Mouse (Mus musculus): ENCODE data around the gene Cct4.

The Cct4 gene

DNA sequence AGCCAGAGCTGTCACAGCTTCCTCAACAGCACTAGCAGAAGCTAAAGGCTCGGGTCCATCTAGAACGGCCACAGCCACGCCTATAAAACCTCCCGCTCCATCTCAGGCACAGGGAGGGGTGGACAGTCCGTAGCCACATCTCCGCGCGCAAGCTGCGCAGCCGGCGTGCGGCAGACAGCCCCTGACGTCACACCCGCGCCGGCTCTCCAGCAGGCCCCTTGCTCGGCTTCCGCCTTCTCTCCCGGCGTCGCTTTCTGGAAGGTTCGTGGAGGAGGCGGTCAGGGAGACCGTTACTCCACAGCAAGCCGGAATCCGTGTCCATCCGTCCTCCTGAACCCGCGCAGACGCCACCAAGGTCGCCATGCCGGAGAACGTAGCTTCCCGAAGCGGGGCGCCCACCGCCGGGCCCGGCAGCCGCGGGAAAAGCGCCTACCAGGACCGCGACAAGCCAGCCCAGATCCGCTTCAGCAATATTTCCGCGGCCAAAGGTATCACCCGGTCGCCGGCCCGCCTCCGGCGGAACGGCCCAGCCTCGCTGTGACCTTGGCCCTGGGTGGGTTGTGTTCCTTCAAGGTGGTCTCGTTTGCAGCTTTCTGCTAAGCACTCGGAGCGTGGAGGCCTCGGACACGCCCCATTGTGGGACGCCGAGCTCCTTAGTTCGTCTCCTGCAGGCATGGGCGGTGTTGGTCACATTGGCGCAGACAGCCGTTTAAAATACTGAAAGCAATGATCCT, at the start of gene Cct4:
TSS of gene Cct4 (plus strand) at position 127 of the 734 bp plus-strand sequence.
- peak; percentile 91 to 95 for DNase-seq (ENCODE audit: low spot score in 2 of 2)

DNA sequence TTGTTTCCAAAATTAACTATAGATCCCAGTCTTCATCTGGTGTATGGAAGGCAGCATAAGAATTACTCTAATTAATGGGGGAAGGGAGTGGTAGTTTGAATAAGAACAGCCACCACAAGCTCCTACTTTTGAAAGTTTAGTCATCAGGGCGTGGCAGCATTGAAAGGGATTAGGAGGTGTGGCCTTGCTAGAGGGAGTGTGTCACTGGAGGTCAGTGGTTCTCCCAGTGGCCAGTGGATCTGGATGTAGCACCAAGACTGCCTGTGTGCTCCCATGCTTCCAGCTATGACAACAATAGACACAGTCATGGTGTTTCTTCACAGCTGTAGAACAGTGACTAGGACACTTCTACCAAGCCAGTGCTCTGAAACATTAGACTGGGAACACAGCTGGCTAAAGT, 41.2 kb upstream of the Cct4 start:
- DNase-seq (ENCODE audit: low spot score in 2 of 2): no peak

GRCm38 (mm10) chr11:22950131-22950530, 40.2 kb upstream of the Cct4 start:
- DNase-seq (ENCODE audit: low spot score in 2 of 2): no peak

- no peak for DNase-seq (ENCODE audit: low spot score in 2 of 2)
Measured at GRCm38 (mm10) chr11:22952668-22953067, 37.7 kb upstream of the Cct4 start.

- no peak for DNase-seq (ENCODE audit: low spot score in 2 of 2)
Measured at GRCm38 (mm10) chr11:22956346-22956745, 34.0 kb upstream of the Cct4 start.

DNA sequence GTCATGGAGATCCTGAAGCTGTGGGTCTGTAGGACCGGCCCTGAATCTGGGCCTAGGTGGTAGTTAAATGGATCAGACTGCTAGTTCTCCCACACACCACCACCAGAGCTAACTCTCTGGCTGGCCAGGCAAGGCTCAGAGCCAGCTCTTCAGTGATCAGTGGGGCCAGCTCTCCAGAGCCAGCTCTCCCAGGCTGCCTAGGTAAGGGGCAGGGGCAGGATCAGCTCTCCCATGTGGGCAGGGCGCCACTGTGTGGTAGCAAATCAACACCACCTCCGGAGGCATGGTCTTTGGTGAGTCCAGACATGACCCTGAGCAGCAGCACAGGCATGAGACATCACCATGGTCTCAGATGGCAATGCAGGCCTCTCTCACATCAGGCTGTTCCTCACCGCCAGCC, 33.5 kb upstream of the Cct4 start:
- DNase-seq (ENCODE audit: low spot score in 2 of 2): peak; percentile 64 to 80

- DNase-seq (ENCODE audit: low spot score in 2 of 2): no peak
Measured at GRCm38 (mm10) chr11:22957791-22958374, 32.4 kb upstream of the Cct4 start.

DNA sequence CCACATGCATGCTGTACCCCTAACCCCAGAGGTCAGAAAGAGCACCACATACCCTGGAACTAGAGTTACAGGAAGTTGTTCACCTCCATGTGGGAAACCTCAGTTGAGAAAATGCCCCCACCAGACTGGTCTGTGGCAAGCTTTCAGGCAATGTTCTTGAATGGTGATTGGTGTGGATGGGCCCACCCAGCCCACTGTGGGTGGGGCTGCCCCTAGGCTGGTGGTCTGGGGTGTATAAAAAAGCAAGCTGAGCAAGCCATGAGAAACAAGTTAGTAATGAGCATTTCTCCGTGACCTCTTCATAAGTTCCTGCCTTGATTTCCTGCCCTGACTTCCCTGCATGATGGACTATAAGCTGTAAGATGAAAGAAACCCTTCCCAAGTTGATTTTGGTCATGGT, 28.2 kb upstream of the Cct4 start:
- no peak for DNase-seq (ENCODE audit: low spot score in 2 of 2)

DNA sequence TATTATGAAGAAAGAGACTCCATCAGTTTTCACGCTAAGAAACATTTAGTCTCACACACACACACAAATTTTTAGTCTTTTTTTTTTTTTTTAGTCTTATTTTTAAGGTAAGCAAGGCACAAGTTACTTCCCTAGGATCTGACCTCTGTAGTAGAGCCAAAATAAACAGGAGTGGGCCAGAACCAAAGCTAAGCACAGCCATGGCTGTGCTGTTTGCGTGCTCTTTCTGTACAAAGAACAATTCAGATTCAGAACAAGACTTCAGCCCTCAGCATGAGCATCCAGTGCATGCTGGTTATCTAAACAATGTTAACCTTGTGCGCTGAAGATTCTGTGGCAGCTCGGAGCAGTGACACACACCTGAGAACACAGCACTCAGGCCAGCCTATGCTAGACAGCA, 25.9 kb upstream of the Cct4 start:
- no peak for DNase-seq (ENCODE audit: low spot score in 2 of 2)

GRCm38 (mm10) chr11:22965503-22965902, 24.8 kb upstream of the Cct4 start:
- no peak for DNase-seq (ENCODE audit: low spot score in 2 of 2)

GRCm38 (mm10) chr11:22969486-22969885, 20.8 kb upstream of the Cct4 start:
- no peak for DNase-seq (ENCODE audit: low spot score in 2 of 2)

DNA sequence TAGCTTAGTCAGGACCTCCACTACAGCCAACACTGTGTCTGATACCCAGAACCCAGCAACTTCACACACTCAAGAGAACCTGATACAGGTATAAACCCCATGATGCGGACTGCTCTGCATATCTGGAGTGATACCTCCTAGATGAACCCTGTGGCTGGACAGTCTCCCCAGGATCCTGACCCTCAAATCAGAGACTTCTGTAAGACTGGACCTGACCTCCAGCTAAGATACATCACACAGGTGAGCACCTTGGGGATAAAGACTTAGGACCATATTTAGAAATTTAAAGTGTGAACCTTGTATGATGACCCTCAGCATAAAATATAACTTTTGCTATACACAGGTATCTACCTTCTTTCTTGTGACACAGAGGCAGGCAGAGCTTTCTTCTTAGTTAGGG, 19.8 kb upstream of the Cct4 start:
- no peak for DNase-seq (ENCODE audit: low spot score in 2 of 2)

DNA sequence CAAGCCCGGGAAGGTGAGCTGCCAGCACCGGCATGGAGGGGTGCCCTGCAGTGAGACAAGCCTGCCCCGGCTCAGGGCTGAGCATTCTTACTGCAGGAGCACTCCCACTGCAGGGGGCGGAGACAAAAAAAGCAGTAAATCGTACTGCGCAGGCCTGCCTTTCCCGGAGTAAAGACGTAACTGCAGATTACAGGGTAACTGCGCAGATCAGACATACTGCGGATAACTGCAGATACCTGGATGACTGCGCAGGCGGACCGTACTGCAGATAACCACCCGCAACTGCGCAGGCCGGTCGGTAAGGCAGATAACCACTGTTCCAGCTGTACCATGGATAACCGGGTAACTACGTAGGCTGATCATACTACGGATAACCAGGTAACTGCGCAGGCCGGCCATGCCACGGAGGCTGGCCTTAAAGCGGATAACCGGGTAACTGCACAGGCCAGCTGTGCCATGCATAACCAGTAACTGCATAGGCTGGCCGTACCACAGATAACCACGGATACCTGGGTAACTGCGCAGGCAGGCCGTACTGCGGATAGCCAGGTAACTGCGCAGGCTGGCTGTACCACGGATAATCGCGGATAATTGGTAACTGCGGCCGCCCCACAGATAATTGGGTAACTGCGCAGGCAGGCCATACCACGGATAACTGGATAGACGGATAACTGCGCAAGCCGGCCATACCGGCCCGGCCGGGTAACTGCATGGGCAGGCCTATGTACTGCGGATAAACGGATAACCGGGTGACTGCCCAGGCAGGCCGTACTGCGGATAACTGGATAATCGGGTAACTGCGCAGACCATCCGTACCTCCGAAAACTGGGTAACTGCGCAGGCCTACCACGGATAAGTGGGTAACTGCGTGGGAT, 18.2 kb upstream of the Cct4 start, which contains the start of gene Zrsr1:
TSS of gene Zrsr1 (plus strand) at position 171 of the 875 bp plus-strand sequence.
- DNase-seq (ENCODE audit: low spot score in 2 of 2): peak; percentile 65 to 76

GRCm38 (mm10) chr11:22972746-22973526, 17.4 kb upstream of the Cct4 start:
- peak; percentile 84 to 92 for DNase-seq (ENCODE audit: low spot score in 2 of 2)

DNA sequence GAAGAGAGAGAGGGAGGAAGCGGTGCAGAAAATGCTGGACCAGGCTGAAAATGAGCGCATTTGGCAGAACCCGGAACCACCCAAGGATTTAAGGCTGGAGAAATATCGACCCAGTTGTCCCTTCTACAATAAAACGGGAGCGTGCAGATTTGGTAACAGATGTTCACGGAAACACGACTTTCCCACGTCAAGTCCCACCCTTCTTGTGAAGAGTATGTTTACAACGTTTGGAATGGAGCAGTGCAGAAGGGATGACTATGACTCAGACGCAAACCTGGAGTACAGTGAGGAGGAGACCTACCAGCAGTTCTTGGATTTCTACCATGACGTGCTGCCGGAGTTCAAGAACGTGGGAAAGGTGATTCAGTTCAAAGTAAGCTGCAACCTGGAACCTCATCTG, 16.7 kb upstream of the Cct4 start:
- DNase-seq (ENCODE audit: low spot score in 2 of 2): no peak

GRCm38 (mm10) chr11:22978215-22978614, 12.1 kb upstream of the Cct4 start:
- peak in 1 of 2 experiments; percentile 61 for DNase-seq (ENCODE audit: low spot score in 2 of 2)

DNA sequence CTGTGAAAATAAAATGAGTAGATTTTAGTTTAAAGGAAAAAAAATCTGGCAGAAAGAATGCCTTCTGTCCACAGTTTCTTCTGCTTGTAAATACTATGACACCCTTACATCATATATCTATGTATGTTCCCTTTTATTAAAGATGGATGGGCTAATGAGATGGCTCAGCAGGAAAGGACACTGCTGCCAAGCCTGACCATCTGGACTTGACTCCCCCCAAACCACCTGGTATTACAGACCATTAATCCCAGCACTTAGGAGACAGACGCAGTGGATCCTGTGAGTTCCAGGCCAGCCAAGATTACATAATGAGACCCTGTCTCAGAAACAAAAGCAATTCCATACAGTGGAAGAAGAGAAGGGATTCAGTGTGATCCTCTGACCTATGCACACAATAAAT, 11.6 kb upstream of the Cct4 start:
- no peak for DNase-seq (ENCODE audit: low spot score in 2 of 2)

GRCm38 (mm10) chr11:22979221-22979620, 11.1 kb upstream of the Cct4 start:
- DNase-seq (ENCODE audit: low spot score in 2 of 2): no peak

- no peak for DNase-seq (ENCODE audit: low spot score in 2 of 2)
Measured at GRCm38 (mm10) chr11:22981041-22981440, 9.3 kb upstream of the Cct4 start.

DNA sequence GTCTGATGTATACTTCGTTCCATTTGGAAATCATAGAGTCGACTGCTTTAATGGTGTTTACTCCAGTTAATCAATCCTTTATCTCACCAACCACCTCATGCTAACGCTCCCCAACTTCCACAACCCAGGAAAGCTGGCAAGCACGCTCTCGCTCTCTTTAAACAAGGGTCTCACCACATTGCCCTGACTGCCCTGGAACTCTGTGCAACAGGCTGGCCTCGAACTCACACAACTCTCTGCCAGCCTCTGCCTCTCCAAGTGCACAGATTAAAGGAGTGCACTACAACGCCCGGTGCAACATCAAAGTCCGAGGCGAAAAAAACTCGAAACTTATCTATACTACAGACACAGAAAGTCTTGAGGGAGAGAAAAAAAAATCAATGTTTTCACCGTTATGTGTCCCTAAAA, 8.8 kb upstream of the Cct4 start:
- peak; percentile 28 to 69 for DNase-seq (ENCODE audit: low spot score in 2 of 2)

DNA sequence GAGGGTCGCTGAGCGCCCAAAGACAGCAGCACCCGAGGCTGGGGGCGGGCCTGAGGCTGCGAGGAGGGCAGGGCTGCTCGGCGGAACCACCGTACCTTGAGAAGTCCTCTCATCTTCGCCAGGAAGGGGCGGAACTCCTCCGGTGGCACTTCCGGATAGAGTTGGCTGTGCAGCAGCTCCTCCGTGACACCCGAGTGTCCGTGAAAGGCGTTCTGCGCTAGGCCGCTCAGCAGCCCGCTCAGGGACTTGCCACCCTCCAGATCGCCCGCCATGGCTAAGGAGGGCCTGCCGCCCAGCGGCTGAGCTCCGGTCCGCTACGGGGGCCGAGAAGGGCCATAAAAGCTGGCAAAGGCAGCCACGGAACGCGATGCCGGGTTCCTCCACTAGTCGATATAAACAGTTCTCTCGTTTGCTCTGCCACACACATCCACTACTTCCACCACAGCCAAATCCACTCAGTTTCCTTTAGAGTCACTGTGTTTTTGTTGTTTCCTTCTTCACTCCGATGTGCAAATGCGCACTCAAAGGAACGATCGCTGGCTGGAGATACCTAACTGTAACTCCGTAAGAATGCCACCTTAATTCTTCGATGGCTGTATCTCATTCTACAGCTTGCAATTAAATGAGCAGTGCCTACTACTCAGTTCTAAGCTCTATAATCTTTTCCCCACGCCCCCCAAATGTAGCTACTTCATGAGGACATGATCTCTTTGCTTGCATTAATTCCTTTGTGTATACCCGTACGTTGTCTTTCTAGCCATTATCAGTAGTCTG, 8.1 kb upstream of the Cct4 start, which contains the start of the genes Gm28048 and Commd1:
TSS of gene Gm28048 (minus strand) at position 107 of the 774 bp plus-strand sequence.
TSS of gene Commd1 (minus strand) at position 399 of the 774 bp plus-strand sequence.
- DNase-seq (ENCODE audit: low spot score in 2 of 2): peak; percentile 97 to 99
